Mouse (Mus musculus): Measurements from ENCODE around the gene Atf5. TPM values are rescaled to one million over a fixed set of nuclear protein-coding genes. Genes with fewer than 3 reads are reported as not detected.
A peak's percentile ranks its signal among the peaks of the same experiment; 100 is the strongest.

The Atf5 gene
- polyA plus RNA-seq, 1 experiment from 2014 or later = 5.7 TPM

DNA sequence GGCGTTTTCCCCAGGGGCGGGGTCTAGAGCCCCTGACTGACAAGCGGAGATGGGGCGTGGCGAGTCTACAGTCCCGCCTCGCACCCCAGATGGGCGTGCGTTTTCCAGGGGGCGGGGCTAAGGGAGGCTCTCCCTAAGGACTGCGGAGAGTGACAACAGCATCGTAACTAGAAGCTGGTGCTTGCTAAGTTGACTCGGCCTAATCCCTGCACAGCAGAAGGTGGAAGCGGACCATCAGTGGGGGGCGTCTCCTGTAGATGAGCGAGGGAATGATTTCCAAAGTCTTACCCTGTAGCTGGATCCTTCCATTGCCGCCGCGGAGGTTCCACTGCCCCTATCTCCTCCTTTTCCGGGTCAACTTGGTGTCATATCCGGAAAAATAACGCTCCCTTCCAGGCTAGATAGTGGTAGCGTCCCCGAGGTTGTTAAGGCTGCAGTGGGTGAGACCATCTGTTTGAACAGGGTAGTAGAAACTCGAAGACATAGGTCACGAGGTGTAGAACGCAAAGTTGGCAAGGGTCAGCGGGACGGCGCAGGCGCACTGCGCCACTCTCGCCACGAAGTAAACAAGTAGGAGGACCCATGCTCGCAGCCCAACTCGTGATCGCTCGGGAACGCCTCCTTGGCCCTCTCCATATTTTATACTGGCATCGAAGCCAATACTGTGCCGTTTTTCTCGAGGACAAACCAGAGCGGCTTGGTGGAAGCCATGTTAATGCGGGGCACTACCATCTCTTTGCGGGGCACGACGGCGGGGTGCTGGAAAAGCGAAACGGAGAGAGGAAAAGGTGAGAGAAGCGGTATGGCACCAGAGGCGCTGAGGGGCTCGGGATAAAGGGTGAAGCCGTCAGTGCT lies 32.3 kb upstream of the Atf5 start, which contains the start of the genes Akt1s1 and Tbc1d17:
Akt1s1 (plus strand) TSS at position 431 of the 855 bp plus-strand sequence.
Tbc1d17 (minus strand) TSS at position 519 of the 855 bp plus-strand sequence.
- H3K36me3 ChIP-seq = peaks cover 52% of the 10 kb centered on the region
- under 1% methylated on average over 54 of the region's 54 CpGs for WGBS
- H3K27ac ChIP-seq = peak within 1 kb of the TSS; percentile 100
- H3K4me1 ChIP-seq = peaks cover 45% of the 10 kb centered on the region
- ATAC-seq (ENCODE audit: insufficient number of reproducible peaks, low FRiP score, low TSS enrichment, low read depth) = peak; percentile 90
- no peaks in the 10 kb centered on the region for H3K9me3 ChIP-seq
- no peaks in the 10 kb centered on the region for H3K27me3 ChIP-seq
- H3K4me3 ChIP-seq = peak within 1 kb of the TSS; percentile 72
- peak within 1 kb of the TSS; percentile 84 for H3K4me2 ChIP-seq
- H3K9ac ChIP-seq = peak within 1 kb of the TSS; percentile 64

DNA sequence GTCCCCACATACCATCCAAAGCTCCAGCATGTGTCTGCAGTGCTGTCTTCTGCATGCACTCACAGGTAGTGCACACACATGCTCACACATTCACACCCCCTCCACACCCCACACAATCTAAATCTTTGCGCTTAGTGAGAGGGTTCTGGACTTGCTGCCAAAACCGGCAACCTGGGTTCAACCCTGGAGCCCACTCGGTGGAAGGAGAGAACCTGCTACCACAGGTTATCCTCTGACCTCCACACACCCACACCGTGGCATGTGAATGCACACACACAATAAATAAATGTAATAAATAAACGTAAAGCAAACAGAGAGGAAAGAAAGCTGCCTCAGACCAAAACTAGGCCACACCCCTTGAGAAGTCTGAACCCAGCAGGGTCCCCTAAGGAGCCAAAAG lies 31.3 kb upstream of the Atf5 start:
- Histone ChIP-seq H3K9me3 (no peaks in the 10 kb centered on the region), H3K27ac (peak overlapping the region; percentile 100; the same call in 1 of the 2 replicates), H3K36me3 (peaks cover 57% of the 10 kb centered on the region), H3K9ac (no peak overlapping the region), H3K4me3 (peak overlapping the region; percentile 72), H3K4me1 (peaks cover 36% of the 10 kb centered on the region), H3K27me3 (no peaks in the 10 kb centered on the region), H3K4me2 (peak overlapping the region; percentile 84)
- 64% methylated on average over 5 of the region's 5 CpGs for WGBS
- ATAC-seq (ENCODE audit: insufficient number of reproducible peaks, low FRiP score, low TSS enrichment, low read depth) = no peak

DNA sequence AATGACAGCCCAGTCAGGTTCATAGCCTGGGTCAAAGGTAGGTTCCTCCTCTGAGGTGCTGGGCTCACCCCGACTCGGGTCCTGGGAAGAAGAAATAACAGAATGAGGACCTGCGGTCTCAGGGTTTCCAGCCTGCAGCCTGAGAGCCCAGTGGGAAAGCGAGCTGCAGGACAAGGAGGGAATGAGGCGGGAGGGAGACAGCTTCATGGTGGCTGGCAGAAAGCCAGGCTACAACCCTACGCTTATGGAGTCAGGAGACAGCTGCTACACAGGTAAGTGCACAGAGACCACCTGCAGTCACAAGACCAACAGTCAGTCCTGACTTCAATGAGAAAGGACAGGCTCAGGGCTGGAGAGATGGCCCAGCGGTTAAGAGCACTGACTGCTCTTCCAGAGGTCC lies 30.3 kb upstream of the Atf5 start:
- H3K9ac ChIP-seq = no peak overlapping the region
- 86% methylated on average over 7 of the region's 7 CpGs for whole genome bisulfite sequencing
- H3K4me2 ChIP-seq = no peak overlapping the region
- peaks cover 7% of the 10 kb centered on the region; the same call in 1 of the 2 replicates for H3K27me3 ChIP-seq
- no peak overlapping the region for H3K4me3 ChIP-seq
- no peaks in the 10 kb centered on the region for H3K9me3 ChIP-seq
- H3K36me3 ChIP-seq = peaks cover 58% of the 10 kb centered on the region
- H3K4me1 ChIP-seq = peaks cover 28% of the 10 kb centered on the region
- no peak overlapping the region for H3K27ac ChIP-seq
- ATAC-seq (ENCODE audit: insufficient number of reproducible peaks, low FRiP score, low TSS enrichment, low read depth) = no peak

DNA sequence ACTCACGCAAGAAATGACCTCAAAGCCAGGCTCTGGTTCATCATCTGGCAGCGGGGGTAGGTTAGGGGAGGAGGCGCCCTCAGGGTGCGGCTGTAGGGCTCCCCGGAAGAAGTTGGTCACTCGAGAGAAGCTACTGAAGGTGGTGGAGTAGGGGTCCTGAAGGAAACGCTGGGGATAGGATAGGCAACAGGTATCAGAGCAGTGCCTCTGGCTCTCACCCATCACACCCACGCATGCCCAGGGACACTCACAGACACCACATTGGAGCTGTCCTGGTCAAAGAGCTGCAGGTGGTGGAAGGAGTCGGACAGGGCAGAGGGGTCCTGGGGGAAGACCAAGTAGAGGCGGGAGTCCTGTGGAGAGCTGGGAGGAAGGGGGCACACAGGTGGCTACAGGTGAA lies 28.5 kb upstream of the Atf5 start:
- Histone ChIP-seq H3K36me3 (peaks cover 68% of the 10 kb centered on the region), H3K27ac (no peak overlapping the region), H3K4me2 (no peak overlapping the region), H3K9me3 (no peaks in the 10 kb centered on the region), H3K4me3 (no peak overlapping the region), H3K9ac (no peak overlapping the region), H3K4me1 (peaks cover 18% of the 10 kb centered on the region), H3K27me3 (peaks cover 25% of the 10 kb centered on the region; the same call in 1 of the 2 replicates)
- 93% methylated on average over 10 of the region's 10 CpGs for WGBS
- no peak for ATAC-seq (ENCODE audit: insufficient number of reproducible peaks, low FRiP score, low TSS enrichment, low read depth)

DNA sequence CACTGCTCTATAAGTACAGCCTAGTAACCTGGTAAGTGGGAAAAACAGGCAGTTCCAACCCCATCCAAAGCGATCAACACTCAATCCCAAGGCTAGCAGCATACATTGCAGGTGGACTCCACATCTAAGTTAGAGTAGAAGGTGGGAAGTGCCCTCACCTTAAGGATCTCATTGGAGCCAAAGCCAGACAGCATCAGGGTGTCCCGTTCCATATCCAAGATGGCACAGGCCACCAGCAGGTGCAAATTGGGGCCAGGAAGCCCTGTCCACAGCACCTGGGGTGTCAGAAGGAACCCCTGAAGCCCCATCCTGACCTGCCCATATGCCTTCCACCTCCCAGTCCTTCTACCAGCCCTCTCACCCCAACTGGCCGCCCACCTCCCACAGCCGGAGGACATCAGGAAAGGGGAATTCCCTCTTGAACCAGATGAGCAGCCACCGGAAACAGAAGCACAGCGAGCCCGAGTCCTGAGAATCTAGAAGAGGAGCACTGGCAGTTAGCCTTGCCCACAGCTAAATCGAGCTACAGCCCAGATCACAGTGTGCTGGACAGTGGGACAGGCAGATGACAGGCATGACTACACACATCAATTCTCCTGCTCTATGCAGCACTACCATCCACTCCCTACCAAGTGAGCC lies 25.5 kb upstream of the Atf5 start:
- H3K9ac ChIP-seq = no peak overlapping the region
- no peak overlapping the region for H3K4me3 ChIP-seq
- WGBS = 88% methylated on average over 8 of the region's 8 CpGs
- no peak overlapping the region for H3K4me2 ChIP-seq
- ATAC-seq (ENCODE audit: insufficient number of reproducible peaks, low FRiP score, low TSS enrichment, low read depth) = no peak
- H3K27ac ChIP-seq = no peak overlapping the region
- no peaks in the 10 kb centered on the region for H3K9me3 ChIP-seq
- H3K27me3 ChIP-seq = peaks cover 38% of the 10 kb centered on the region
- H3K36me3 ChIP-seq = peaks cover 67% of the 10 kb centered on the region
- peaks cover 19% of the 10 kb centered on the region for H3K4me1 ChIP-seq

DNA sequence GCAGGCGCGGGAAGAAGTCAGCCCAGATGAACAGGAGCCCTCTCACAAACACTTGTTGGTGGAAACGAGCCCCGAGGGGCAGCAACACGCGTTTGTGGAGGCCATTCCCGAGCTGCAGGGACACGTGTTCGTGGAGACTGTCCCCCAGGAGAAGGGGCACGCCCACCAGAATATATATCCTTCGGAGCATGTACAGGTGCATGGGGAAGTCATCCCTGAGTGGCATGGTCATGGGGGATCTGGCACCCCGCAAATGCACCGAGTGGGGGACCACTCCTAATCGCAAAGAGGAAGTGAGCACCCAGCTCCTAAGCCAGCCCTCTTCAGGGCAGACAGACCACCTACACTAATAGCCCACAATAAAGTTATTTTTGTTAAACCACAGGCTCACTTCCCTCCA lies 24.0 kb upstream of the Atf5 start:
- peaks cover 52% of the 10 kb centered on the region for H3K36me3 ChIP-seq
- peak overlapping the region; percentile 33 for H3K4me3 ChIP-seq
- no peak overlapping the region for H3K27ac ChIP-seq
- peaks cover 15% of the 10 kb centered on the region for H3K4me1 ChIP-seq
- peak overlapping the region; percentile 75; the same call in 1 of the 2 replicates for H3K4me2 ChIP-seq
- ATAC-seq (ENCODE audit: insufficient number of reproducible peaks, low FRiP score, low TSS enrichment, low read depth) = no peak
- H3K9ac ChIP-seq = no peak overlapping the region
- no peaks in the 10 kb centered on the region for H3K9me3 ChIP-seq
- peaks cover 38% of the 10 kb centered on the region for H3K27me3 ChIP-seq
- WGBS = 40% methylated on average over 14 of the region's 14 CpGs

DNA sequence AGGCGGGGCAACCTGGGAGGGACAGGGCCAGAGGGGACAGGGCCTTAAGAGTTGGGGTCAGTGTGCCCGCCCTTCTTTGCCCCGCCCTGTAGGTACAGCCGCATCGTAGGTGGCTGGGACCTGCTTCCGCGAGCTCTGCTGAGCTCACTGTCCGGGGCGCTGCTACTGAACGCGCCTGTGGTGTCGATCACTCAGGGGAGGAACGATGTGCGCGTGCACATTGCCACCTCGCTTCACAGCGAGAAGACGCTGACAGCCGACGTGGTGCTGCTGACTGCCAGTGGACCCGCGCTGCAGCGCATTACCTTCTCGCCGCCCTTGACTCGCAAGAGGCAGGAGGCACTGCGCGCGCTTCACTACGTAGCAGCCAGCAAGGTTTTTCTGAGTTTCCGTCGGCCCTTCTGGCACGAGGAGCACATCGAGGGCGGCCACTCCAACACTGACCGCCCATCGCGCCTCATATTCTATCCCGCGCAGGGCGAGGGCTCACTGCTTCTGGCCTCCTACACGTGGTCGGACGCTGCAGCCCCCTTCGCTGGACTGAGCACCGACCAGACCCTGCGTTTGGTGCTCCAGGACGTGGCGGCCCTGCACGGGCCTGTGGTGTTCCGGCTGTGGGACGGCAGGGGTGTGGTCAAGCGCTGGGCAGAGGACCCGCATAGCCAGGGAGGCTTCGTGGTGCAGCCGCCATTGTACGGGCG lies 23.2 kb upstream of the Atf5 start:
- peak; percentile 6; the same call in 1 of the 2 replicates for ATAC-seq (ENCODE audit: insufficient number of reproducible peaks, low FRiP score, low TSS enrichment, low read depth)
- Histone ChIP-seq H3K9me3 (no peaks in the 10 kb centered on the region), H3K36me3 (peaks cover 44% of the 10 kb centered on the region), H3K4me3 (peak overlapping the region; percentile 33), H3K27me3 (peaks cover 38% of the 10 kb centered on the region), H3K27ac (no peak overlapping the region), H3K4me2 (peak overlapping the region; percentile 75), H3K4me1 (peaks cover 15% of the 10 kb centered on the region), H3K9ac (peak overlapping the region; percentile 31)
- WGBS = 2% methylated on average over 58 of the region's 58 CpGs

DNA sequence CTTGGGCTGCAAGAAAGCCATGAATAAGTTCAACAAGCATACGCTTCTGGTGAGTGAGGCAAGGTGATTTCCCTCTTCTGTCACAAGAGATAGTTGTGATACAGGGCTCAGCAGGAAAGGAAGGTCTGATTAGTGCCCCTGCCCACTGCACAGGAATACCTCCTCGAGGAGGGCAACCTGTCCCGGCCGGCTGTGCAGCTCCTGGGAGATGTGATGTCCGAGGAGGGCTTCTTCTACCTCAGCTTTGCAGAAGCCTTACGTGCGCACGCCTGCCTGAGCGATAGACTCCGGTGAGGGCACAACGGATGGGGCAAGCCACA lies 22.7 kb upstream of the Atf5 start:
- Histone ChIP-seq H3K36me3 (peaks cover 39% of the 10 kb centered on the region), H3K9ac (peak overlapping the region; percentile 31; the same call in 1 of the 2 replicates), H3K4me2 (peak overlapping the region; percentile 75), H3K4me1 (peaks cover 16% of the 10 kb centered on the region), H3K4me3 (peak overlapping the region; percentile 33), H3K27me3 (peaks cover 38% of the 10 kb centered on the region), H3K27ac (no peak overlapping the region), H3K9me3 (no peaks in the 10 kb centered on the region)
- 25% methylated on average over 11 of the region's 11 CpGs for WGBS
- ATAC-seq (ENCODE audit: insufficient number of reproducible peaks, low FRiP score, low TSS enrichment, low read depth) = no peak

DNA sequence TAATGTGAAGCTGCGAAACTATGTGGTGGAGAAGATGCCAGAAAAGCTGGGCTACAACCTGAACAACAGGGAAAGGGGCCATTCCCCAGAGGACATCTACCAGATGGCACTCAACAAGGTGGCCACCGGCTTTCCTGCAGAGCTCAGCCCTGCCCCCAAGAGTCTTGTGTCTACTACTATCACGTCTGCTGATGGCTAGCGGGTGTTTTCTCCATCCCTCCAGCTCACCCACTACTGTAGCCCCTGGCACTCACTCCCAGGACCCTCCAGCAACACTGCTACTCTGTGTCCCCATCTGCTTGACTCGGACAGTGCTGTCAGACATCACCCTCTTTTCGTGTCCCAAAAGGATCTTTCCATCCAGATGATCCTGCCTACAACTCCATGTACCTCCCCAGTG lies 21.6 kb upstream of the Atf5 start:
- no peak overlapping the region for H3K4me2 ChIP-seq
- no peak overlapping the region for H3K4me3 ChIP-seq
- no peak for ATAC-seq (ENCODE audit: insufficient number of reproducible peaks, low FRiP score, low TSS enrichment, low read depth)
- WGBS = 88% methylated on average over 6 of the region's 6 CpGs
- no peak overlapping the region for H3K27ac ChIP-seq
- H3K27me3 ChIP-seq = peaks cover 38% of the 10 kb centered on the region
- no peak overlapping the region for H3K9ac ChIP-seq
- H3K36me3 ChIP-seq = peaks cover 28% of the 10 kb centered on the region
- H3K4me1 ChIP-seq = peaks cover 21% of the 10 kb centered on the region
- H3K9me3 ChIP-seq = no peaks in the 10 kb centered on the region

DNA sequence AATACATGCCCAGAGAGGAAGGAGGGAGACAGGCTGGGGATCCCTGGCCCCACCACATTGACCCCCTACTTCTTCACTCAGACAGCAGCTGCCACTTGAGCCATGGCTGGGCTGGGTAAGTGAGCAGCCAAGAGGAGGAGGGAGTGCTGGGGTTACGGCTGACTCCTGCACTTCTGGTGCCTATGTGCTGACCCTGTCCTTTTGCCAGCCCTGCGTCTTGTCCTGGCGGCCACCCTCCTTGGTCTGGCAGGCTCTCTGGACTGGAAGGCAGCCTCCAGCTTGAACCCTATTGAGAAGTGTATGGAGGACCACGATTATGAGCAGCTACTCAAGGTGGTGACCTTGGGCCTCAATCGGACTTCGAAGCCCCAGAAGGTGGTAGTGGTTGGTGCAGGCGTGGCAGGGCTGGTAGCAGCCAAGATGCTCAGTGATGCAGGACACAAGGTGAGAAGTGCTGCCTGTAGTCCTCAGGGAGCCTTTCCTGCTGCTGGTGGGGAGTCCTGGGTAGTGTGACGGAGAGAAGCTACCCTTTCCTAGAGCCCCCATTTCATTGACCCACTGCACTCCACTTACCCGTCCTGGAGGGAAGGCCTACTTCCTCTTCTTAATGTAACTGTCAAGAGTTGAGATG lies 20.1 kb upstream of the Atf5 start:
- no peak overlapping the region for H3K9ac ChIP-seq
- H3K9me3 ChIP-seq = no peaks in the 10 kb centered on the region
- H3K27ac ChIP-seq = no peak overlapping the region
- no peak overlapping the region for H3K4me2 ChIP-seq
- 84% methylated on average over 9 of the region's 9 CpGs for WGBS
- peaks cover 17% of the 10 kb centered on the region for H3K36me3 ChIP-seq
- H3K4me1 ChIP-seq = peaks cover 28% of the 10 kb centered on the region
- no peak overlapping the region for H3K4me3 ChIP-seq
- peaks cover 28% of the 10 kb centered on the region for H3K27me3 ChIP-seq
- ATAC-seq (ENCODE audit: insufficient number of reproducible peaks, low FRiP score, low TSS enrichment, low read depth) = no peak

DNA sequence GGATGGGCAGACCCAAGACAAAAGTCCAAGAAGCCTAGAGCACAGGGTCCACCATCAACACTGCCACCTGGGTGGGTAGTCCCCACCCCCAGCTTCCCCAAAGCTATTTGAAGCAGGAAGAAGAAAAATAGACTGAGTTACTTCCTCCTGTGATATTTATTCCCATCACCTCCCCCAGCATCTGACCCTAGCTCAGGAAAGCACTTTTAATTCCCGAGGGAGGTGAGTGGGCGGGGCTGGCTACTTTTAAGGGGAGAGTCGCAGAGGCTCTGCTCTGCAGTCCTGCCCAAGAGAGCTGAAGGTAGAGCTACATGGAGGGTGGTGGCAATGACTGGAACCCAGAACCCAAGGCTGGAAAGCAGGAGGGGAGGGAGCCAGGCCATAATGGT lies 19.6 kb upstream of the Atf5 start:
- WGBS = 41% methylated on average over 3 of the region's 3 CpGs
- H3K36me3 ChIP-seq = peaks cover 16% of the 10 kb centered on the region
- H3K4me3 ChIP-seq = no peak overlapping the region
- H3K9me3 ChIP-seq = no peaks in the 10 kb centered on the region
- no peak overlapping the region for H3K4me2 ChIP-seq
- no peak overlapping the region for H3K27ac ChIP-seq
- H3K27me3 ChIP-seq = peaks cover 23% of the 10 kb centered on the region
- H3K9ac ChIP-seq = no peak overlapping the region
- no peak for ATAC-seq (ENCODE audit: insufficient number of reproducible peaks, low FRiP score, low TSS enrichment, low read depth)
- peaks cover 29% of the 10 kb centered on the region for H3K4me1 ChIP-seq
